Mouse (Mus musculus): ENCODE measurements at regions not wholly inside any gene's neighbourhood (a gene's known extent, or its start where the extent isn't known, plus 50 kb on each side); places are given as distances from the start of the nearest gene placed in this dataset.

DNA sequence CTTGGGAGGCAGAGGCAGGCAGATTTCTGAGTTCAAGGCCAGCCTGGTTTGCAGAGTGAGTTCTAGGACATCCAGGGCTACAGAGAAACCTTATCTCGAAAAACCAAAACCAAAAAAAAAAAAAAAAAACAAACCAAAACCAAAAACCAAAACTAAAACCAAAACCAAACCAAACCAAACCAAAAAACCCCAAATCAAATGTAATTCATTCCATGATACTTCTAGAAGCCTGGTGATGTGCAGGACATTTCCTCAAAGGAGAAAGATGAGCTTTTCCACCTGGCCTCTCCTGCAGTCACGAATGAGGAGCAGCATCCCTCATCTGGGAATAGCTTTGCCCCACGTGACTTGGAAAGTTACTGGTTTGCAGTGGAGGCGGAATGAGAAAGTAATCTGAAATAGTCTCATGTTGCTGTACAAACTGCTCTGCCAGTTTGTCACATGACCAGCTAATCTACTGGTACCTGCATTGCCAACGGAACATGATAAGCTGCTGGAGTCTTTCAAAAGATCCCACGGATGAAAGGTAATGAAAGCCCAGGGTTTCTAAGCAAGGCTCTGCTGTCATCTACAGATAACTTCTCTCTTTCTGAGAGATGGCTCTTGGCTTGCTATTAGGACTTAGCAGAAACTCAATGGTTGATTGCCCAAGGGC is 127.8 kb upstream of the Max start:
- no peak for TF ChIP-seq POLR2A (IDR thresholded peaks at IDR 0.05; ENCODE audit: low read depth, low read length)
- no peak for TF ChIP-seq CTCF (IDR thresholded peaks at IDR 0.05; ENCODE audit: extremely low read depth, insufficient read length, insufficient replicate concordance, low read depth, low read length)

Data from small intestine, adult 2 months (tissue).